In genomic region chr6:120274887-120275286, GRCm38 (mm10) we compare ENCODE assay signal across 10 mouse cellular contexts. TPM values are rescaled to one million over a fixed set of nuclear protein-coding genes. Genes with fewer than 3 reads are reported as not detected.
A peak's percentile ranks its signal among the peaks of the same experiment; 100 is the strongest.
DNase-seq lines count a peak whose midpoint lies in the region; ATAC-seq and TF ChIP-seq lines count a peak whose summit lies in the region.
"Had no signal": no experiment of that assay in that cellular context is flagged by ENCODE, and none has a peak within 500 bp of the region (broad histone marks: within the 10 kb centered on the region; RNA-seq: fewer than 3 reads in every experiment).

No protein-coding gene starts in this region.

- H3K9ac ChIP-seq in embryonic facial prominence, embryonic 13.5 days: no peak overlapping the region
- peak overlapping the region; percentile 24 for H3K9ac ChIP-seq in heart, embryonic 16.5 days (ENCODE audit: low read length)
- no peak overlapping the region for H3K9ac ChIP-seq in stomach, postnatal 0 days (ENCODE audit: low read length)
- H3K9ac ChIP-seq: neural tube, embryonic 13.5 days had no signal

- WGBS in embryonic facial prominence, embryonic 13.5 days: 59% methylated on average over 4 of the region's 4 CpGs
- 55% methylated on average over 4 of the region's 4 CpGs for WGBS in embryonic facial prominence, embryonic 10.5 days
- 36% methylated on average over 4 of the region's 4 CpGs for WGBS in heart, embryonic 16.5 days
- 32% methylated on average over 4 of the region's 4 CpGs for WGBS in stomach, postnatal 0 days

- no peak for TF ChIP-seq CTCF in stomach, postnatal 0 days (IDR thresholded peaks at IDR 0.05; ENCODE audit: low read depth)

- no peaks in the 10 kb centered on the region for H3K36me3 ChIP-seq in embryonic facial prominence, embryonic 13.5 days
- H3K36me3 ChIP-seq in embryonic facial prominence, embryonic 10.5 days (replicated peaks): no peaks in the 10 kb centered on the region
- H3K36me3 ChIP-seq in heart, embryonic 16.5 days (ENCODE audit: control insufficient read depth, insufficient read depth): no peaks in the 10 kb centered on the region
- no peaks in the 10 kb centered on the region for H3K36me3 ChIP-seq in stomach, postnatal 0 days (ENCODE audit: control insufficient read depth, insufficient read depth, low read length)
- H3K36me3 ChIP-seq: neural tube, embryonic 13.5 days had no signal

- no peak for DNase-seq in embryonic facial prominence, embryonic 10.5 days (ENCODE audit: low spot score)
- peak; percentile 14 for DNase-seq in right cerebral cortex, postnatal 14 days
- no peak for DNase-seq in right cerebral cortex, postnatal 4 days
- DNase-seq in stomach, postnatal 0 days (ENCODE audit: low spot score): no peak
- no peak for DNase-seq in left cerebral cortex, adult 9 months (ENCODE audit: low spot score in 2 of 2)

- no peak overlapping the region for H3K4me2 ChIP-seq in embryonic facial prominence, embryonic 13.5 days
- H3K4me2 ChIP-seq in heart, embryonic 16.5 days (ENCODE audit: low read depth, low read length): no peak overlapping the region
- H3K4me2 ChIP-seq in stomach, postnatal 0 days (replicated peaks; ENCODE audit: low read depth): no peak overlapping the region
- H3K4me2 ChIP-seq: neural tube, embryonic 13.5 days had no signal

- no peak overlapping the region for H3K4me3 ChIP-seq in embryonic facial prominence, embryonic 13.5 days
- H3K4me3 ChIP-seq in embryonic facial prominence, embryonic 10.5 days: no peak overlapping the region
- no peak overlapping the region for H3K4me3 ChIP-seq in heart, embryonic 16.5 days (ENCODE audit: low read length)
- no peak overlapping the region for H3K4me3 ChIP-seq in stomach, postnatal 0 days (ENCODE audit: low read depth, low read length)
- H3K4me3 ChIP-seq: neural tube, embryonic 13.5 days had no signal

- H3K9me3 ChIP-seq in embryonic facial prominence, embryonic 13.5 days: no peaks in the 10 kb centered on the region
- no peaks in the 10 kb centered on the region for H3K9me3 ChIP-seq in embryonic facial prominence, embryonic 10.5 days
- no peaks in the 10 kb centered on the region for H3K9me3 ChIP-seq in heart, embryonic 16.5 days (replicated peaks; ENCODE audit: control insufficient read depth, low read length)
- no peaks in the 10 kb centered on the region for H3K9me3 ChIP-seq in stomach, postnatal 0 days (ENCODE audit: control insufficient read depth, low read length)
- H3K9me3 ChIP-seq: neural tube, embryonic 13.5 days had no signal

- H3K27ac ChIP-seq in embryonic facial prominence, embryonic 13.5 days: no peak overlapping the region
- H3K27ac ChIP-seq in embryonic facial prominence, embryonic 10.5 days (replicated peaks): no peak overlapping the region
- peak overlapping the region; percentile 80 for H3K27ac ChIP-seq in heart, embryonic 16.5 days (ENCODE audit: low read length)
- no peak overlapping the region for H3K27ac ChIP-seq in stomach, postnatal 0 days (replicated peaks)
- H3K27ac ChIP-seq: neural tube, embryonic 13.5 days had no signal

- peaks cover 7% of the 10 kb centered on the region; the same call in 1 of the 2 replicates for H3K4me1 ChIP-seq in embryonic facial prominence, embryonic 13.5 days
- H3K4me1 ChIP-seq in embryonic facial prominence, embryonic 10.5 days: peaks cover 12% of the 10 kb centered on the region; the same call in 1 of the 2 replicates
- H3K4me1 ChIP-seq in heart, embryonic 16.5 days (ENCODE audit: control insufficient read depth, insufficient read depth, low read length): peaks cover 29% of the 10 kb centered on the region
- H3K4me1 ChIP-seq in stomach, postnatal 0 days (replicated peaks; ENCODE audit: control insufficient read depth, insufficient read depth): no peaks in the 10 kb centered on the region
- H3K4me1 ChIP-seq: neural tube, embryonic 13.5 days had no signal

- ATAC-seq in embryonic facial prominence, embryonic 13.5 days (ENCODE audit: insufficient number of reproducible peaks, insufficient read depth, low FRiP score, low TSS enrichment, low read depth): 0 out of 2 replicates have a peak, but pooled peaks have one; percentile 10
- ATAC-seq in heart, embryonic 16.5 days (replicated peaks; ENCODE audit: extremely low read depth, insufficient read depth, low FRiP score): peak; percentile 89
- peak; percentile 71; the same call in 1 of the 2 replicates for ATAC-seq in stomach, postnatal 0 days (ENCODE audit: low FRiP score, low TSS enrichment)
- no peak for ATAC-seq in cerebellum, adult (ENCODE audit: insufficient number of reproducible peaks, low FRiP score, low TSS enrichment)

- no peaks in the 10 kb centered on the region for H3K27me3 ChIP-seq in embryonic facial prominence, embryonic 13.5 days
- no peaks in the 10 kb centered on the region for H3K27me3 ChIP-seq in embryonic facial prominence, embryonic 10.5 days (replicated peaks; ENCODE audit: low read depth, poor library complexity, severe bottlenecking)
- no peaks in the 10 kb centered on the region for H3K27me3 ChIP-seq in heart, embryonic 16.5 days (ENCODE audit: control insufficient read depth, insufficient read depth, low read length)
- H3K27me3 ChIP-seq in stomach, postnatal 0 days (ENCODE audit: control insufficient read depth, insufficient read depth, low read length): no peaks in the 10 kb centered on the region
- H3K27me3 ChIP-seq: neural tube, embryonic 13.5 days had no signal

- no peak for TF ChIP-seq EP300 in stomach, postnatal 0 days (optimal IDR thresholded peaks at IDR 0.05)

RNA-seq across cellular contexts. Expression of gene D330020A13Rik, which starts 19.3 kb away (rescaled TPM):
- polyA plus RNA-seq in embryonic facial prominence, embryonic 13.5 days (2015; fragmentation: Nextera tagmentation; extraction: Ambion mirVana): 1.1 and 1.2 TPM in 2 replicates
- 0.21 and 0.25 TPM in 2 replicates for polyA plus RNA-seq in embryonic facial prominence, embryonic 10.5 days (2016; fragmentation: Nextera tagmentation; extraction: Ambion mirVana)
- 0.49 TPM in 1 of 2 replicates, not detected in the other for polyA plus RNA-seq in heart, embryonic 16.5 days (2015; fragmentation: Nextera tagmentation; extraction: Ambion mirVana)
- 0.35 and 0.51 TPM in 2 replicates for polyA plus RNA-seq in stomach, postnatal 0 days (2015; fragmentation: Nextera tagmentation; extraction: Ambion mirVana)
- polyA plus RNA-seq: intestine, embryonic 14.5 days had no signal

RNA-seq across cellular contexts. Expression of gene B4galnt3, which starts 19.5 kb away (rescaled TPM):
- polyA plus RNA-seq in embryonic facial prominence, embryonic 13.5 days (2015; fragmentation: Nextera tagmentation; extraction: Ambion mirVana): 1.0 and 1.3 TPM in 2 replicates
- 0.41 and 0.52 TPM in 2 replicates for polyA plus RNA-seq in embryonic facial prominence, embryonic 10.5 days (2016; fragmentation: Nextera tagmentation; extraction: Ambion mirVana)
- polyA plus RNA-seq in heart, embryonic 16.5 days (2015; fragmentation: Nextera tagmentation; extraction: Ambion mirVana): 0.20 TPM in 2 replicates
- 0.74 and 0.85 TPM in 2 replicates for polyA plus RNA-seq in stomach, postnatal 0 days (2015; fragmentation: Nextera tagmentation; extraction: Ambion mirVana)
